Mouse (Mus musculus): ENCODE measurements at regions not wholly inside any gene's neighbourhood (a gene's known extent, or its start where the extent isn't known, plus 50 kb on each side); places are given as distances from the start of the nearest gene placed in this dataset.

DNA sequence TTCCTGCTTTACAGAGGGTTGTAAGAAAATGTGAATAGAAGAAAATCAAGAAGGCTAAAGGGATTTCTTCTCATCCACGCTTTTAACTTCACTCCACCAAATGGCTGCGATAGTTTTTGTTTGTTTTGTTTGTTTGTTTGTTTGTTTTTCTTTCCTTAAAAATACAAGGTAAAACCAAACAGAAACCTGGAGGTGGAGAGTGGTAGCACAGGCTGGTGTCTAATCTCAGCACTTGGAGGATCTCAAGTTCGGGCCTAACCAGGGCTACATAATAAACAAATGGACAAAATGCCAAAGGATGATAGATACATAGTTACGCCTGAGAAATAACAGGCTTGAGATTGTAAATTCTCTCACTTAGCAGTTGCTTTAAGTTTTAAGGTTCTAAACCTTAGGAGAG lies 50.8 kb upstream of the Mboat1 start:
- no peaks in the 10 kb centered on the region; the same call in 1 of the 2 replicates for H3K4me1 ChIP-seq (ENCODE audit: control insufficient read depth, insufficient read depth, low read length)
- H3K27me3 ChIP-seq (ENCODE audit: control insufficient read depth, insufficient read depth, low read length): no peaks in the 10 kb centered on the region
- no peak overlapping the region for H3K4me3 ChIP-seq (replicated peaks; ENCODE audit: insufficient read depth, low read depth, low read length)
- no peak for TF ChIP-seq CTCF (IDR thresholded peaks at IDR 0.05; ENCODE audit: borderline replicate concordance, insufficient read depth, low read depth, low read length)
- H3K27ac ChIP-seq (ENCODE audit: insufficient read depth, low read length): no peak overlapping the region
- DNase-seq: no peak
- 55% methylated on average over 4 of the region's 4 CpGs for WGBS

DNA sequence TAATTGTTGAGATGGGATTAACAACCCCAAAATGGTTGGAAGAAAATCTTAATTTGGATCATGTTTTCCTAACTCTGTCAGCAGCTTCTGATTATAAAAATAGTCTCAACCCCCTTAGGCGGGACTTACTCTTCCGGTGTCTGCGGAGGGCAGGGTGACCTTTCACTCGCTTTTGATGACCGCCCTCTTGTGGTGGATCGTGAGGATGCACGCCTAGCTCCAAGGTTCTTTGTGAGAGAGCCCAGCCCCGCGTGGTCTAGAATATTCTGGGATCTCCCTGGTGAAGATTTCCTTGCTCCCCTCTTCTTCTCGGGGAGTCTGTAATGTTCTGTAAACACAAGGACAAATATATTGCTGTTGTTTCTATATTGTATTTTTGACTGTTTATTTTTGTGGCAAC lies 51.3 kb upstream of the Mboat1 start:
- under 1% methylated on average over 10 of the region's 10 CpGs for WGBS
- Histone ChIP-seq H3K27me3 (ENCODE audit: control insufficient read depth, insufficient read depth, low read length) (no peaks in the 10 kb centered on the region), H3K27ac (ENCODE audit: insufficient read depth, low read length) (no peak overlapping the region), H3K4me1 (ENCODE audit: control insufficient read depth, insufficient read depth, low read length) (no peaks in the 10 kb centered on the region; the same call in 1 of the 2 replicates), H3K4me3 (replicated peaks; ENCODE audit: insufficient read depth, low read depth, low read length) (peak overlapping the region; percentile 0)
- peak; percentile 83 to 89 for DNase-seq
- TF ChIP-seq POLR2A (IDR thresholded peaks at IDR 0.05; ENCODE audit: borderline replicate concordance, insufficient read depth, low read length) (no peak), CTCF (IDR thresholded peaks at IDR 0.05; ENCODE audit: borderline replicate concordance, insufficient read depth, low read depth, low read length) (peak; percentile 92)

GRCm38 (mm10) chr13:30084386-30084785 lies 51.9 kb upstream of the Mboat1 start:
- peak in 1 of 2 experiments; percentile 17 for DNase-seq
- Histone ChIP-seq H3K4me3 (replicated peaks; ENCODE audit: insufficient read depth, low read depth, low read length) (no peak overlapping the region), H3K4me1 (ENCODE audit: control insufficient read depth, insufficient read depth, low read length) (no peaks in the 10 kb centered on the region; the same call in 1 of the 2 replicates), H3K27me3 (ENCODE audit: control insufficient read depth, insufficient read depth, low read length) (no peaks in the 10 kb centered on the region), H3K27ac (ENCODE audit: insufficient read depth, low read length) (no peak overlapping the region)
- no peak for TF ChIP-seq CTCF (IDR thresholded peaks at IDR 0.05; ENCODE audit: borderline replicate concordance, insufficient read depth, low read depth, low read length)
- no peak for TF ChIP-seq POLR2A (IDR thresholded peaks at IDR 0.05; ENCODE audit: borderline replicate concordance, insufficient read depth, low read length)
- WGBS: 52% methylated on average over 5 of the region's 5 CpGs

DNA sequence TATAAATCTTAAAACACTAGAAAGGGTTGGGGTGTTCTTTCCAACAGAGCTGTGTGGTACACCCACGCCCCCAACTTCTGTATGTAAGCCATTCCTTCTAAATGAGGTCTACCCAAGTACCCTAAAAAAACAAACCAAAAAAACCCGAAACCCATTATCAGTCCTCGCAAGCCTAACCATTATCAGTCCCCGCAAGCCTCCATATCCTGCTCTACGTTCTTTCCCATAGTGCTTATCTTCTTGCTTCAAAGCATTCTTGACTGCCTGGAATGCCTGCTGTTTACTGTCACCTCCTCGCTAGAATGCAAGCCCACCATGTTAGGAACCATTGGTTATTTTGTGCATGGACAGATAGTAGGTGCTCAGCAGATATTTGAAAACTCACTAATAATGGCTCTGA lies 52.3 kb upstream of the Mboat1 start:
- Histone ChIP-seq H3K4me1 (ENCODE audit: control insufficient read depth, insufficient read depth, low read length) (no peaks in the 10 kb centered on the region; the same call in 1 of the 2 replicates), H3K4me3 (replicated peaks; ENCODE audit: insufficient read depth, low read depth, low read length) (no peak overlapping the region), H3K27ac (ENCODE audit: insufficient read depth, low read length) (no peak overlapping the region), H3K27me3 (ENCODE audit: control insufficient read depth, insufficient read depth, low read length) (no peaks in the 10 kb centered on the region)
- 96% methylated on average over 6 of the region's 6 CpGs for WGBS
- TF ChIP-seq POLR2A (IDR thresholded peaks at IDR 0.05; ENCODE audit: borderline replicate concordance, insufficient read depth, low read length): no peak
- no peak for TF ChIP-seq CTCF (IDR thresholded peaks at IDR 0.05; ENCODE audit: borderline replicate concordance, insufficient read depth, low read depth, low read length)
- DNase-seq: no peak

DNA sequence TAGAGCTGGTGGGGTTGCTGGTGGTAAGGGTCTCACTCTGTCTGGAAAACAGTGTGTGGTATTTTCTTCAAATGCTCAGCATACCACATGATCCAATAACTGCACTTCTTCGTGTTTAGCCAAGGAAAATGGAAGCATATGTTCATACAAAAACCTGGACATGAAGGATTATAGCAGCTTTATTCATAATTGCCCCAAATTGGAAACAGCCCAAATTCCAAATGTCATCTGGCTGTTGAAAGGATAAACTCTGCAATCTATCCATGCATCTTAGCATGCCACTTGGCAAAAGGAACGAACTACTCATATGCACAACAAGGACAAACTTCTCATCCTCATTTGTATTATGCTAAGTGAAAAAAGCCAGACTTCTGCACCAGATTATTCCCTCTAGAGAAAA lies 53.5 kb upstream of the Mboat1 start:
- no peak for TF ChIP-seq POLR2A (IDR thresholded peaks at IDR 0.05; ENCODE audit: borderline replicate concordance, insufficient read depth, low read length)
- TF ChIP-seq CTCF (IDR thresholded peaks at IDR 0.05; ENCODE audit: borderline replicate concordance, insufficient read depth, low read depth, low read length): no peak
- 22% methylated on average over 2 of the region's 2 CpGs for WGBS
- no peak for DNase-seq

GRCm38 (mm10) chr13:30080705-30081474 lies 55.4 kb upstream of the Mboat1 start:
- no peak for TF ChIP-seq CTCF (IDR thresholded peaks at IDR 0.05; ENCODE audit: borderline replicate concordance, insufficient read depth, low read depth, low read length)
- TF ChIP-seq POLR2A (IDR thresholded peaks at IDR 0.05; ENCODE audit: borderline replicate concordance, insufficient read depth, low read length): no peak
- Histone ChIP-seq H3K27me3 (ENCODE audit: control insufficient read depth, insufficient read depth, low read length) (no peaks in the 10 kb centered on the region), H3K27ac (ENCODE audit: insufficient read depth, low read length) (no peak overlapping the region), H3K4me3 (replicated peaks; ENCODE audit: insufficient read depth, low read depth, low read length) (no peak overlapping the region), H3K4me1 (ENCODE audit: control insufficient read depth, insufficient read depth, low read length) (no peaks in the 10 kb centered on the region; the same call in 1 of the 2 replicates)
- no peak for DNase-seq
- 77% methylated on average over 15 of the region's 15 CpGs for WGBS

More for the DNA sequence above, 53.5 kb upstream of the Mboat1 start:
- Histone ChIP-seq H3K4me3 (replicated peaks; ENCODE audit: insufficient read depth, low read depth, low read length) (no peak overlapping the region), H3K27me3 (ENCODE audit: control insufficient read depth, insufficient read depth, low read length) (no peaks in the 10 kb centered on the region), H3K27ac (ENCODE audit: insufficient read depth, low read length) (no peak overlapping the region), H3K4me1 (ENCODE audit: control insufficient read depth, insufficient read depth, low read length) (no peaks in the 10 kb centered on the region; the same call in 1 of the 2 replicates)

GRCm38 (mm10) chr13:30074517-30075064 lies 61.7 kb upstream of the Mboat1 start:
- H3K4me3 ChIP-seq (replicated peaks; ENCODE audit: insufficient read depth, low read depth, low read length): no peak overlapping the region
- TF ChIP-seq POLR2A (IDR thresholded peaks at IDR 0.05; ENCODE audit: borderline replicate concordance, insufficient read depth, low read length) (no peak), CTCF (IDR thresholded peaks at IDR 0.05; ENCODE audit: borderline replicate concordance, insufficient read depth, low read depth, low read length) (no peak)
- H3K27ac ChIP-seq (ENCODE audit: insufficient read depth, low read length): no peak overlapping the region
- H3K4me1 ChIP-seq (ENCODE audit: control insufficient read depth, insufficient read depth, low read length): peaks cover 5% of the 10 kb centered on the region; the same call in 1 of the 2 replicates
- no peaks in the 10 kb centered on the region for H3K27me3 ChIP-seq (ENCODE audit: control insufficient read depth, insufficient read depth, low read length)
- WGBS: 95% methylated on average over 2 of the region's 2 CpGs
- no peak for DNase-seq

GRCm38 (mm10) chr13:30074069-30074468 lies 62.2 kb upstream of the Mboat1 start:
- Histone ChIP-seq H3K27ac (ENCODE audit: insufficient read depth, low read length) (no peak overlapping the region), H3K4me1 (ENCODE audit: control insufficient read depth, insufficient read depth, low read length) (peaks cover 5% of the 10 kb centered on the region; the same call in 1 of the 2 replicates), H3K4me3 (replicated peaks; ENCODE audit: insufficient read depth, low read depth, low read length) (no peak overlapping the region), H3K27me3 (ENCODE audit: control insufficient read depth, insufficient read depth, low read length) (no peaks in the 10 kb centered on the region)
- WGBS: 92% methylated on average over 3 of the region's 3 CpGs
- no peak for DNase-seq
- no peak for TF ChIP-seq CTCF (IDR thresholded peaks at IDR 0.05; ENCODE audit: borderline replicate concordance, insufficient read depth, low read depth, low read length)
- TF ChIP-seq POLR2A (IDR thresholded peaks at IDR 0.05; ENCODE audit: borderline replicate concordance, insufficient read depth, low read length): no peak
